Comparison of ENCODE assay signal across 19 mouse cellular contexts in genomic region chr10:85362766-85363442, GRCm38 (mm10). TPM values are rescaled to one million over a fixed set of nuclear protein-coding genes. Genes with fewer than 3 reads are reported as not detected.
DNase-seq lines count a peak whose midpoint lies in the region; ATAC-seq lines count a peak whose summit lies in the region.
"Had no signal": no experiment of that assay in that cellular context is flagged by ENCODE, and none has a peak within 500 bp of the region (broad histone marks: within the 10 kb centered on the region; RNA-seq: fewer than 3 reads in every experiment).

No protein-coding gene starts in this region.

- no peak overlapping the region for H3K4me2 ChIP-seq in limb, embryonic 15.5 days
- H3K4me2 ChIP-seq in forebrain, embryonic 14.5 days (ENCODE audit: low read length), result no peak overlapping the region
- H3K4me2 ChIP-seq in hindbrain, embryonic 13.5 days, result no peak overlapping the region
- no peak overlapping the region for H3K4me2 ChIP-seq in neural tube, embryonic 12.5 days (replicated peaks)
- H3K4me2 ChIP-seq in intestine, embryonic 16.5 days (ENCODE audit: low read depth, low read length), result no peak overlapping the region
- H3K4me2 ChIP-seq: heart, embryonic 11.5 days had no signal

- H3K4me3 ChIP-seq in limb, embryonic 15.5 days, result no peak overlapping the region
- no peak overlapping the region for H3K4me3 ChIP-seq in limb, embryonic 10.5 days
- no peak overlapping the region for H3K4me3 ChIP-seq in forebrain, embryonic 14.5 days (ENCODE audit: low read depth, low read length)
- no peak overlapping the region for H3K4me3 ChIP-seq in hindbrain, embryonic 13.5 days
- no peak overlapping the region for H3K4me3 ChIP-seq in neural tube, embryonic 12.5 days
- H3K4me3 ChIP-seq in intestine, embryonic 16.5 days (ENCODE audit: low read length), result no peak overlapping the region

- H3K9me3 ChIP-seq in limb, embryonic 15.5 days, result no peaks in the 10 kb centered on the region
- no peaks in the 10 kb centered on the region for H3K9me3 ChIP-seq in limb, embryonic 10.5 days (replicated peaks)
- no peaks in the 10 kb centered on the region for H3K9me3 ChIP-seq in forebrain, embryonic 14.5 days (replicated peaks; ENCODE audit: control insufficient read depth, low read length)
- no peaks in the 10 kb centered on the region for H3K9me3 ChIP-seq in hindbrain, embryonic 13.5 days
- H3K9me3 ChIP-seq in neural tube, embryonic 12.5 days, result no peaks in the 10 kb centered on the region
- no peaks in the 10 kb centered on the region for H3K9me3 ChIP-seq in intestine, embryonic 16.5 days (ENCODE audit: control insufficient read depth, low read length)

- H3K4me1 ChIP-seq in limb, embryonic 15.5 days, result no peaks in the 10 kb centered on the region
- no peaks in the 10 kb centered on the region for H3K4me1 ChIP-seq in limb, embryonic 10.5 days
- H3K4me1 ChIP-seq in forebrain, embryonic 14.5 days (ENCODE audit: control insufficient read depth, insufficient read depth, low read length), result no peaks in the 10 kb centered on the region
- H3K4me1 ChIP-seq in hindbrain, embryonic 13.5 days (replicated peaks), result peaks cover 28% of the 10 kb centered on the region
- H3K4me1 ChIP-seq in neural tube, embryonic 12.5 days, result peaks cover 7% of the 10 kb centered on the region; the same call in 1 of the 2 replicates
- H3K4me1 ChIP-seq in intestine, embryonic 16.5 days (ENCODE audit: control insufficient read depth, insufficient read depth, low read length), result no peaks in the 10 kb centered on the region

- intact Hi-C loops in heart, postnatal 14 days (cut with DNase I), result no loop called here

- ATAC-seq in limb, embryonic 15.5 days (ENCODE audit: insufficient number of reproducible peaks, low FRiP score, low TSS enrichment, low read depth), result peak; percentile 53; the same call in 1 of the 2 replicates
- ATAC-seq in forebrain, embryonic 14.5 days, result peak; percentile 44; the same call in 1 of the 2 replicates
- ATAC-seq in hindbrain, embryonic 13.5 days (ENCODE audit: low FRiP score), result peak; percentile 82
- ATAC-seq in neural tube, embryonic 12.5 days (ENCODE audit: low FRiP score, low read depth), result peak; percentile 84
- ATAC-seq in intestine, embryonic 16.5 days, result no peak

- H3K36me3 ChIP-seq in limb, embryonic 15.5 days, result no peaks in the 10 kb centered on the region
- no peaks in the 10 kb centered on the region for H3K36me3 ChIP-seq in limb, embryonic 10.5 days
- H3K36me3 ChIP-seq in forebrain, embryonic 14.5 days (ENCODE audit: control insufficient read depth, insufficient read depth, low read length), result no peaks in the 10 kb centered on the region
- no peaks in the 10 kb centered on the region for H3K36me3 ChIP-seq in hindbrain, embryonic 13.5 days
- no peaks in the 10 kb centered on the region for H3K36me3 ChIP-seq in neural tube, embryonic 12.5 days
- no peaks in the 10 kb centered on the region for H3K36me3 ChIP-seq in intestine, embryonic 16.5 days (ENCODE audit: control insufficient read depth, insufficient read depth, low read length)
- H3K36me3 ChIP-seq: G1E had no signal

- no peaks in the 10 kb centered on the region for H3K27me3 ChIP-seq in limb, embryonic 15.5 days
- H3K27me3 ChIP-seq in limb, embryonic 10.5 days (ENCODE audit: low read depth, poor library complexity, severe bottlenecking), result no peaks in the 10 kb centered on the region
- no peaks in the 10 kb centered on the region for H3K27me3 ChIP-seq in forebrain, embryonic 14.5 days (replicated peaks; ENCODE audit: control insufficient read depth, insufficient read depth, low read length)
- no peaks in the 10 kb centered on the region for H3K27me3 ChIP-seq in hindbrain, embryonic 13.5 days
- no peaks in the 10 kb centered on the region for H3K27me3 ChIP-seq in neural tube, embryonic 12.5 days (replicated peaks)
- H3K27me3 ChIP-seq in intestine, embryonic 16.5 days (replicated peaks; ENCODE audit: control insufficient read depth, insufficient read depth, low read length), result no peaks in the 10 kb centered on the region

- no peak for DNase-seq in limb, embryonic 10.5 days (ENCODE audit: low spot score)
- peak; percentile 29 for DNase-seq in forebrain, embryonic 14.5 days (ENCODE audit: low spot score)
- DNase-seq in heart, postnatal 14 days, result no peak
- DNase-seq: adrenal gland, adult 2 months; cerebellum, adult 18-20 months; gastrocnemius, postnatal 36 days; heart, postnatal 36 days; kidney, adult 2 months; layer of hippocampus, postnatal 36 days; left cerebral cortex, postnatal 4 days; lung, postnatal 36 days; thymus, adult 18-20 months had no signal

- H3K27ac ChIP-seq in limb, embryonic 15.5 days, result no peak overlapping the region
- no peak overlapping the region for H3K27ac ChIP-seq in limb, embryonic 10.5 days
- H3K27ac ChIP-seq in forebrain, embryonic 14.5 days (ENCODE audit: low read depth, low read length), result no peak overlapping the region
- 0 out of 2 replicates have a peak overlapping the region, but pooled peaks have one; percentile 35 for H3K27ac ChIP-seq in hindbrain, embryonic 13.5 days
- H3K27ac ChIP-seq in neural tube, embryonic 12.5 days, result no peak overlapping the region
- H3K27ac ChIP-seq in intestine, embryonic 16.5 days (ENCODE audit: low read length), result no peak overlapping the region
- H3K27ac ChIP-seq: liver, embryonic 14.5 days had no signal

- 73% methylated on average over 9 of the region's 9 CpGs for WGBS in limb, embryonic 15.5 days
- 83% methylated on average over 9 of the region's 9 CpGs for WGBS in limb, embryonic 10.5 days
- 62% methylated on average over 9 of the region's 9 CpGs for WGBS in forebrain, embryonic 14.5 days
- WGBS in hindbrain, embryonic 13.5 days, result 47% methylated on average over 9 of the region's 9 CpGs
- WGBS in neural tube, embryonic 12.5 days, result 48% methylated on average over 9 of the region's 9 CpGs
- 68% methylated on average over 9 of the region's 9 CpGs for WGBS in intestine, embryonic 16.5 days

- H3K9ac ChIP-seq in limb, embryonic 15.5 days, result no peak overlapping the region
- no peak overlapping the region for H3K9ac ChIP-seq in forebrain, embryonic 14.5 days (ENCODE audit: low read length)
- no peak overlapping the region for H3K9ac ChIP-seq in hindbrain, embryonic 13.5 days
- no peak overlapping the region for H3K9ac ChIP-seq in neural tube, embryonic 12.5 days
- no peak overlapping the region for H3K9ac ChIP-seq in intestine, embryonic 16.5 days (ENCODE audit: low read depth, low read length)
- H3K9ac ChIP-seq: liver, embryonic 14.5 days had no signal

RNA-seq across cellular contexts. Expression of gene Btbd11, which starts 23.7 kb away (rescaled TPM):
- 6.5 and 7.4 TPM in 2 replicates for polyA plus RNA-seq in limb, embryonic 15.5 days (2015; fragmentation: Nextera tagmentation; extraction: Ambion mirVana)
- polyA plus RNA-seq in limb, embryonic 10.5 days (2016; fragmentation: Nextera tagmentation; extraction: Ambion mirVana), result 7.1 and 7.4 TPM in 2 replicates
- polyA plus RNA-seq in forebrain, embryonic 14.5 days (2014; fragmentation: Nextera tagmentation; extraction: Ambion mirVana), result 7.1 and 7.7 TPM in 2 replicates
- polyA plus RNA-seq in hindbrain, embryonic 13.5 days (2015; fragmentation: Nextera tagmentation; extraction: Ambion mirVana), result 14.5 and 15.7 TPM in 2 replicates
- 9.8 and 10.8 TPM in 2 replicates for polyA plus RNA-seq in neural tube, embryonic 12.5 days (2016; fragmentation: Nextera tagmentation; extraction: Ambion mirVana)
- 1 to 10 TPM; 1.3 to 2.5 TPM for total RNA-seq in heart, postnatal 14 days (2021)
- polyA plus RNA-seq in intestine, embryonic 16.5 days (2015; fragmentation: Nextera tagmentation; extraction: Ambion mirVana), result 0.86 and 1.2 TPM in 2 replicates
- polyA plus RNA-seq: G1E had no signal
